Mouse (Mus musculus): ENCODE measurements around the gene Tm7sf2. TPM values are rescaled to one million over a fixed set of nuclear protein-coding genes. Genes with fewer than 3 reads are reported as not detected.

The Tm7sf2 gene
- polyA plus RNA-seq, 1 experiment from 2014 or later = 41.3 TPM

GRCm38 (mm10) chr19:6063081-6063480 lies 5.1 kb downstream of the Tm7sf2 start:
- Histone ChIP-seq H3K36me3 (peaks cover 32% of the 10 kb centered on the region), H3K4me3 (peak overlapping the region; percentile 90), H3K27ac (no peak overlapping the region), H3K27me3 (ENCODE audit: insufficient read depth, poor library complexity, severe bottlenecking) (no peaks in the 10 kb centered on the region), H3K4me1 (replicated peaks) (peaks cover 60% of the 10 kb centered on the region), H3K9me3 (no peaks in the 10 kb centered on the region)
- no peak for DNase-seq (ENCODE audit: low spot score)
- 95% methylated on average over 6 of the region's 6 CpGs for WGBS

- 74% methylated on average over 5 of the region's 5 CpGs for WGBS
- no peaks in the 10 kb centered on the region for H3K9me3 ChIP-seq
- peak overlapping the region; percentile 90 for H3K4me3 ChIP-seq
- peak overlapping the region; percentile 96 for H3K27ac ChIP-seq
- no peaks in the 10 kb centered on the region for H3K27me3 ChIP-seq (ENCODE audit: insufficient read depth, poor library complexity, severe bottlenecking)
- peaks cover 54% of the 10 kb centered on the region for H3K4me1 ChIP-seq (replicated peaks)
- H3K36me3 ChIP-seq = peaks cover 32% of the 10 kb centered on the region
- no peak for DNase-seq (ENCODE audit: low spot score)
Observed at GRCm38 (mm10) chr19:6062418-6062817, 5.8 kb downstream of the Tm7sf2 start.

GRCm38 (mm10) chr19:6061641-6062302 lies 6.4 kb downstream of the Tm7sf2 start:
- peak; percentile 55 for DNase-seq (ENCODE audit: low spot score)
- peak overlapping the region; percentile 90 for H3K4me3 ChIP-seq
- no peaks in the 10 kb centered on the region for H3K27me3 ChIP-seq (ENCODE audit: insufficient read depth, poor library complexity, severe bottlenecking)
- WGBS = 4% methylated on average over 44 of the region's 44 CpGs
- peak overlapping the region; percentile 96 for H3K27ac ChIP-seq
- H3K36me3 ChIP-seq = peaks cover 32% of the 10 kb centered on the region
- no peaks in the 10 kb centered on the region for H3K9me3 ChIP-seq
- peaks cover 49% of the 10 kb centered on the region for H3K4me1 ChIP-seq (replicated peaks)

- WGBS = under 1% methylated on average over 58 of the region's 58 CpGs
- H3K4me1 ChIP-seq (replicated peaks) = peaks cover 49% of the 10 kb centered on the region
Observed at GRCm38 (mm10) chr19:6061021-6061533, 7.1 kb downstream of the Tm7sf2 start, which contains the start of gene Znhit2. Gene Znhit2, plus strand, starts transcription at chr19:6061192.

GRCm38 (mm10) chr19:6058966-6059365 lies 9.2 kb downstream of the Tm7sf2 start:
- no peak for DNase-seq (ENCODE audit: low spot score)
- Histone ChIP-seq H3K27me3 (ENCODE audit: insufficient read depth, poor library complexity, severe bottlenecking) (no peaks in the 10 kb centered on the region), H3K4me3 (peak overlapping the region; percentile 72), H3K9me3 (no peaks in the 10 kb centered on the region), H3K4me1 (replicated peaks) (peaks cover 46% of the 10 kb centered on the region), H3K36me3 (peaks cover 55% of the 10 kb centered on the region), H3K27ac (peak overlapping the region; percentile 93; the same call in 1 of the 2 replicates)
- 87% methylated on average over 5 of the region's 5 CpGs for WGBS

More at GRCm38 (mm10) chr19:6061021-6061533, 7.1 kb downstream of the Tm7sf2 start, which contains the start of gene Znhit2:
- no peaks in the 10 kb centered on the region for H3K9me3 ChIP-seq
- peak; percentile 91 for DNase-seq (ENCODE audit: low spot score)
- peaks cover 34% of the 10 kb centered on the region for H3K36me3 ChIP-seq
- no peaks in the 10 kb centered on the region for H3K27me3 ChIP-seq (ENCODE audit: insufficient read depth, poor library complexity, severe bottlenecking)
- H3K27ac ChIP-seq = peak within 1 kb of the TSS; percentile 96
- H3K4me3 ChIP-seq = peak within 1 kb of the TSS; percentile 90

GRCm38 (mm10) chr19:6058513-6058912 lies 9.7 kb downstream of the Tm7sf2 start:
- Histone ChIP-seq H3K9me3 (no peaks in the 10 kb centered on the region), H3K27ac (peak overlapping the region; percentile 93), H3K27me3 (ENCODE audit: insufficient read depth, poor library complexity, severe bottlenecking) (no peaks in the 10 kb centered on the region), H3K4me1 (replicated peaks) (peaks cover 43% of the 10 kb centered on the region), H3K36me3 (peaks cover 59% of the 10 kb centered on the region), H3K4me3 (peak overlapping the region; percentile 72)
- whole genome bisulfite sequencing = 37% methylated on average over 5 of the region's 5 CpGs
- DNase-seq (ENCODE audit: low spot score) = no peak

GRCm38 (mm10) chr19:6057313-6058096 lies 10.7 kb downstream of the Tm7sf2 start, which contains the start of the genes Mrpl49 and Fau:
Gene Mrpl49, minus strand, starts transcription at chr19:6057785.
Gene Fau, plus strand, starts transcription at chr19:6057844.
- WGBS = under 1% methylated on average over 63 of the region's 63 CpGs
- H3K36me3 ChIP-seq = peaks cover 59% of the 10 kb centered on the region

GRCm38 (mm10) chr19:6056696-6057095 lies 11.5 kb downstream of the Tm7sf2 start:
- no peak for DNase-seq (ENCODE audit: low spot score)
- Histone ChIP-seq H3K9me3 (no peaks in the 10 kb centered on the region), H3K27ac (no peak overlapping the region), H3K4me1 (replicated peaks) (peaks cover 26% of the 10 kb centered on the region), H3K27me3 (ENCODE audit: insufficient read depth, poor library complexity, severe bottlenecking) (no peaks in the 10 kb centered on the region), H3K36me3 (peaks cover 65% of the 10 kb centered on the region), H3K4me3 (peak overlapping the region; percentile 72)
- WGBS = 71% methylated on average over 4 of the region's 4 CpGs

More at GRCm38 (mm10) chr19:6057313-6058096, 10.7 kb downstream of the Tm7sf2 start, which contains the start of the genes Mrpl49 and Fau:
- Histone ChIP-seq H3K27me3 (ENCODE audit: insufficient read depth, poor library complexity, severe bottlenecking) (no peaks in the 10 kb centered on the region), H3K27ac (peak within 1 kb of the TSS; percentile 93), H3K4me3 (peak within 1 kb of the TSS; percentile 72), H3K4me1 (replicated peaks) (peaks cover 34% of the 10 kb centered on the region), H3K9me3 (no peaks in the 10 kb centered on the region)
- DNase-seq (ENCODE audit: low spot score) = peak; percentile 99

GRCm38 (mm10) chr19:6054296-6054695 lies 13.9 kb downstream of the Tm7sf2 start:
- H3K4me3 ChIP-seq = 0 out of 2 replicates have a peak overlapping the region, but pooled peaks have one; percentile 4
- 92% methylated on average over 5 of the region's 5 CpGs for WGBS
- no peak for DNase-seq (ENCODE audit: low spot score)
- H3K9me3 ChIP-seq = no peaks in the 10 kb centered on the region
- H3K4me1 ChIP-seq (replicated peaks) = peaks cover 19% of the 10 kb centered on the region
- H3K27me3 ChIP-seq (ENCODE audit: insufficient read depth, poor library complexity, severe bottlenecking) = no peaks in the 10 kb centered on the region
- no peak overlapping the region for H3K27ac ChIP-seq
- peaks cover 79% of the 10 kb centered on the region for H3K36me3 ChIP-seq

GRCm38 (mm10) chr19:6052516-6052915 lies 15.7 kb downstream of the Tm7sf2 start:
- Histone ChIP-seq H3K36me3 (peaks cover 85% of the 10 kb centered on the region), H3K4me1 (replicated peaks) (peaks cover 24% of the 10 kb centered on the region), H3K27ac (no peak overlapping the region), H3K4me3 (no peak overlapping the region), H3K9me3 (no peaks in the 10 kb centered on the region), H3K27me3 (ENCODE audit: insufficient read depth, poor library complexity, severe bottlenecking) (no peaks in the 10 kb centered on the region)
- 83% methylated on average over 7 of the region's 7 CpGs for WGBS
- no peak for DNase-seq (ENCODE audit: low spot score)

GRCm38 (mm10) chr19:6048681-6049410 lies 19.3 kb downstream of the Tm7sf2 start:
- Histone ChIP-seq H3K27me3 (ENCODE audit: insufficient read depth, poor library complexity, severe bottlenecking) (no peaks in the 10 kb centered on the region), H3K4me1 (replicated peaks) (peaks cover 29% of the 10 kb centered on the region), H3K4me3 (peak overlapping the region; percentile 92; the same call in 1 of the 2 replicates), H3K27ac (no peak overlapping the region), H3K36me3 (peaks cover 65% of the 10 kb centered on the region), H3K9me3 (no peaks in the 10 kb centered on the region)
- DNase-seq (ENCODE audit: low spot score) = no peak
- WGBS = 92% methylated on average over 11 of the region's 11 CpGs

GRCm38 (mm10) chr19:6047899-6048166 lies 20.3 kb downstream of the Tm7sf2 start:
- H3K27ac ChIP-seq = 0 out of 2 replicates have a peak overlapping the region, but pooled peaks have one; percentile 99
- 91% methylated on average over 8 of the region's 8 CpGs for WGBS
- H3K36me3 ChIP-seq = peaks cover 55% of the 10 kb centered on the region

More at GRCm38 (mm10) chr19:6047899-6048166, 20.3 kb downstream of the Tm7sf2 start:
- Histone ChIP-seq H3K9me3 (no peaks in the 10 kb centered on the region), H3K4me3 (peak overlapping the region; percentile 92), H3K27me3 (ENCODE audit: insufficient read depth, poor library complexity, severe bottlenecking) (no peaks in the 10 kb centered on the region), H3K4me1 (replicated peaks) (peaks cover 29% of the 10 kb centered on the region)
- DNase-seq (ENCODE audit: low spot score) = no peak

Data from hindbrain, embryonic 10.5 days (tissue).